Mouse (Mus musculus) MEL (cell line): ENCODE results near the gene Sgsm2. TPM values are rescaled to one million over a fixed set of nuclear protein-coding genes. Genes with fewer than 3 reads are reported as not detected.

Source experiments
- DNase-seq: peaks from one replicate; pipeline ENCODE4 v3.0.0; 2011; ENCODE audit warnings: low read depth, low spot score
- H3K27ac ChIP-seq: 2 replicates; pipeline ENCODE4 v1.5.1; 2012; ENCODE audit warnings: low read depth, mild to moderate bottlenecking, control low read depth, low read length, moderate library complexity; ENCODE audit not compliant: control insufficient read depth
- H3K27me3 ChIP-seq, 2 experiments: fragments of 150-350 bp in 1 of 2; sonication (generic) in 1 of 2; 2 replicates each; pipeline ENCODE4 v1.6.1; 2012; ENCODE audit warnings: low read length in 2 of 2, mild to moderate bottlenecking in 2 of 2, improper control_type of control experiment in 1 of 2, moderate library complexity in 1 of 2; ENCODE audit not compliant: insufficient read depth in 2 of 2, control insufficient read depth in 1 of 2
- H3K36me3 ChIP-seq, 2 experiments: 2 replicates each; pipeline ENCODE4 v1.6.1; 2012 to 2014; ENCODE audit warnings: low read length in 2 of 2, improper control_type of control experiment in 1 of 2, inconsistent platforms in 1 of 2, mild to moderate bottlenecking in 1 of 2; ENCODE audit not compliant: insufficient read depth in 2 of 2, control insufficient read depth in 1 of 2
- H3K4me1 ChIP-seq, 2 experiments: fragments of 150-350 bp in 1 of 2; sonication (generic) in 1 of 2; 2 replicates each; pipeline ENCODE4 v1.6.1; 2012; ENCODE audit warnings: low read length in 2 of 2, improper control_type of control experiment in 1 of 2, mild to moderate bottlenecking in 1 of 2; ENCODE audit not compliant: insufficient read depth in 2 of 2, control insufficient read depth in 1 of 2
- H3K4me3 ChIP-seq, 2 experiments: fragments of 150-350 bp in 1 of 2; sonication (generic) in 1 of 2; 2 replicates each; pipeline ENCODE4 v1.5.1; 2012; ENCODE audit warnings: low read depth in 2 of 2, low read length in 2 of 2, mild to moderate bottlenecking in 2 of 2, moderate library complexity in 2 of 2, control low read depth in 1 of 2, improper control_type of control experiment in 1 of 2; ENCODE audit not compliant: control insufficient read depth in 1 of 2, insufficient read depth in 1 of 2
- H3K79me2 ChIP-seq: 2 replicates; pipeline ENCODE4 v1.6.1; 2012; ENCODE audit warnings: mild to moderate bottlenecking, low read length, moderate library complexity; ENCODE audit not compliant: control insufficient read depth, poor library complexity, insufficient read depth
- H3K9ac ChIP-seq: 2 replicates; pipeline ENCODE4 v1.6.1; 2012; ENCODE audit warnings: low read depth, mild to moderate bottlenecking, control low read depth, low read length, moderate library complexity; ENCODE audit not compliant: control insufficient read depth, poor library complexity, severe bottlenecking
- H3K9me3 ChIP-seq: fragments of 150-350 bp; sonication (generic); replicated peaks from 2 replicates; pipeline ENCODE4 v1.6.1; 2012; ENCODE audit warnings: mild to moderate bottlenecking, low read length, improper control_type of control experiment, moderate library complexity; ENCODE audit not compliant: insufficient read depth
- BHLHE40 ChIP-seq: IDR thresholded peaks from 2 replicates; pipeline ENCODE4 v1.6.1; 2012; ENCODE audit warnings: low read depth, mild to moderate bottlenecking, inconsistent platforms, low read length, improper control_type of control experiment, borderline replicate concordance
- E2F4 ChIP-seq: IDR thresholded peaks from 2 replicates; pipeline ENCODE4 v1.6.1; 2011; ENCODE audit warnings: low read depth, low read length, improper control_type of control experiment, borderline replicate concordance
- ELF1 ChIP-seq: IDR thresholded peaks from 2 replicates; pipeline ENCODE4 v1.6.1; 2014; ENCODE audit warnings: low read depth, mild to moderate bottlenecking, inconsistent platforms, low read length, improper control_type of control experiment, moderate library complexity
- GABPA ChIP-seq: IDR thresholded peaks from 2 replicates; pipeline ENCODE4 v1.6.1; 2012; ENCODE audit warnings: low read depth, mild to moderate bottlenecking, inconsistent platforms, low read length, improper control_type of control experiment, moderate library complexity
- HCFC1 ChIP-seq: IDR thresholded peaks from 2 replicates; pipeline ENCODE4 v1.6.1; 2012; ENCODE audit warnings: low read depth, mild to moderate bottlenecking, inconsistent platforms, low read length, improper control_type of control experiment, moderate library complexity
- JUND ChIP-seq: IDR thresholded peaks from 2 replicates; pipeline ENCODE4 v1.6.1; 2011; ENCODE audit warnings: low read depth, mild to moderate bottlenecking, improper control_type of control experiment, low read length
- MAFK ChIP-seq: IDR thresholded peaks from 2 replicates; pipeline ENCODE4 v1.6.1; 2011; ENCODE audit warnings: low read depth, mild to moderate bottlenecking, low read length, improper control_type of control experiment, borderline replicate concordance
- MAZ ChIP-seq: IDR thresholded peaks from 2 replicates; pipeline ENCODE4 v1.6.1; 2012; ENCODE audit warnings: low read depth, mild to moderate bottlenecking, inconsistent platforms, low read length, improper control_type of control experiment
- MEF2A ChIP-seq: IDR thresholded peaks from 2 replicates; pipeline ENCODE4 v1.6.1; 2014; ENCODE audit warnings: low read depth, mild to moderate bottlenecking, inconsistent platforms, low read length, improper control_type of control experiment; ENCODE audit not compliant: poor library complexity, insufficient replicate concordance, severe bottlenecking; ENCODE audit errors: extremely low read depth
- MXI1 ChIP-seq: IDR thresholded peaks from 2 replicates; pipeline ENCODE4 v1.6.1; 2011; ENCODE audit warnings: mild to moderate bottlenecking, low read depth, low read length, improper control_type of control experiment
- MYC ChIP-seq: IDR thresholded peaks from 2 replicates; pipeline ENCODE4 v1.6.1; 2011; ENCODE audit warnings: low read depth, mild to moderate bottlenecking, low read length, improper control_type of control experiment, moderate library complexity
- POLR2AphosphoS2 ChIP-seq: IDR thresholded peaks from 2 replicates; pipeline ENCODE4 v1.6.1; 2011; ENCODE audit warnings: low read length, improper control_type of control experiment
- POLR2AphosphoS5 ChIP-seq: IDR thresholded peaks from 2 replicates; pipeline ENCODE4 v1.6.1; 2012; ENCODE audit warnings: low read depth, borderline replicate concordance, mild to moderate bottlenecking, inconsistent platforms, low read length, moderate library complexity, mixed read lengths
- RAD21 ChIP-seq: IDR thresholded peaks from 2 replicates; pipeline ENCODE4 v1.6.1; 2011; ENCODE audit warnings: mild to moderate bottlenecking, low read depth, low read length, improper control_type of control experiment
- TBP ChIP-seq: IDR thresholded peaks from 2 replicates; pipeline ENCODE4 v1.8.0; 2011; ENCODE audit warnings: low read depth, low read length, improper control_type of control experiment
- TCF12 ChIP-seq: IDR thresholded peaks from 2 replicates; pipeline ENCODE4 v1.6.1; 2014; ENCODE audit warnings: low read depth, mild to moderate bottlenecking, inconsistent platforms, low read length, improper control_type of control experiment, moderate library complexity
- UBTF ChIP-seq: IDR thresholded peaks from 2 replicates; pipeline ENCODE4 v1.6.1; 2012; ENCODE audit warnings: low read depth, mild to moderate bottlenecking, inconsistent platforms, low read length, improper control_type of control experiment, moderate library complexity, borderline replicate concordance; ENCODE audit not compliant: insufficient read depth
- USF1 ChIP-seq: IDR thresholded peaks from 2 replicates; pipeline ENCODE4 v1.6.1; 2014; ENCODE audit warnings: low read depth, mild to moderate bottlenecking, inconsistent platforms, low read length, improper control_type of control experiment, moderate library complexity
- polyA plus RNA-seq, 2 experiments: library from polyadenylated mRNA; stranded (reverse) in 1 of 2; unstranded in 1 of 2; fragments of >175 nt in 1 of 2; fragments of >200 nt in 1 of 2; gene quantifications; 2 replicates each; pipeline versions ENCODE4 v1.2.1 to v1.2.4; 2012; ENCODE audit warnings: low replicate concordance in 2 of 2, low read depth in 1 of 2; ENCODE audit not compliant: insufficient read length in 2 of 2, insufficient read depth in 1 of 2, missing spikeins in 1 of 2
- total RNA-seq: library from RNA; depleted of rRNA; stranded (reverse); fragments of 300-350 nt; gene quantifications from 2 replicates; pipeline ENCODE4 v1.2.3, GENCODE M21; 2012

The Sgsm2 gene
- total and polyA plus RNA-seq, 3 experiments, result 7.2 to 15.1 TPM; not detected in 1

GRCm38 (mm10) chr11:74880999-74881398, 15.9 kb downstream of the Sgsm2 start:
- Histone ChIP-seq H3K27ac (no peak overlapping the region), H3K36me3 (no peaks in the 10 kb centered on the region), H3K4me1 (no peaks in the 10 kb centered on the region), H3K9ac (no peak overlapping the region), H3K79me2 (no peaks in the 10 kb centered on the region), H3K4me3 (no peak overlapping the region), H3K9me3 (no peaks in the 10 kb centered on the region), H3K27me3 (no peaks in the 10 kb centered on the region)
- TF ChIP-seq UBTF (no peak), MEF2A (no peak), ELF1 (no peak), USF1 (no peak)
- DNase-seq, result no peak

GRCm38 (mm10) chr11:74876801-74877200, 20.1 kb downstream of the Sgsm2 start:
- Histone ChIP-seq H3K36me3 (no peaks in the 10 kb centered on the region), H3K4me3 (no peak overlapping the region), H3K79me2 (no peaks in the 10 kb centered on the region), H3K9me3 (no peaks in the 10 kb centered on the region), H3K4me1 (no peaks in the 10 kb centered on the region), H3K9ac (no peak overlapping the region), H3K27ac (no peak overlapping the region), H3K27me3 (no peaks in the 10 kb centered on the region)
- TF ChIP-seq GABPA (no peak), POLR2AphosphoS5 (no peak), MXI1 (no peak), HCFC1 (no peak), MAZ (no peak), RAD21 (no peak), JUND (no peak), TCF12 (no peak)
- DNase-seq, result no peak

- Histone ChIP-seq H3K79me2 (no peaks in the 10 kb centered on the region), H3K9ac (no peak overlapping the region), H3K4me1 (no peaks in the 10 kb centered on the region), H3K27me3 (no peaks in the 10 kb centered on the region), H3K9me3 (no peaks in the 10 kb centered on the region), H3K27ac (no peak overlapping the region), H3K4me3 (no peak overlapping the region), H3K36me3 (no peaks in the 10 kb centered on the region)
- no peak for TF ChIP-seq BHLHE40
- TF ChIP-seq MYC, result no peak
- no peak for TF ChIP-seq USF1
- no peak for TF ChIP-seq MAFK
- TF ChIP-seq HCFC1, result no peak
- no peak for TF ChIP-seq POLR2AphosphoS2
- no peak for TF ChIP-seq ELF1
- TF ChIP-seq TBP, result no peak
- TF ChIP-seq E2F4, result no peak
- DNase-seq, result no peak
These were observed 22.2 kb downstream of the Sgsm2 start for GRCm38 (mm10) chr11:74874630-74875029.
